Mouse (Mus musculus): ENCODE data around the gene Zdhhc15. TPM values are rescaled to one million over a fixed set of nuclear protein-coding genes. Genes with fewer than 3 reads are reported as not detected.

The Zdhhc15 gene
- total RNA-seq, 2 experiments from 2014 or later, result 5.7 to 7.0 TPM

DNA sequence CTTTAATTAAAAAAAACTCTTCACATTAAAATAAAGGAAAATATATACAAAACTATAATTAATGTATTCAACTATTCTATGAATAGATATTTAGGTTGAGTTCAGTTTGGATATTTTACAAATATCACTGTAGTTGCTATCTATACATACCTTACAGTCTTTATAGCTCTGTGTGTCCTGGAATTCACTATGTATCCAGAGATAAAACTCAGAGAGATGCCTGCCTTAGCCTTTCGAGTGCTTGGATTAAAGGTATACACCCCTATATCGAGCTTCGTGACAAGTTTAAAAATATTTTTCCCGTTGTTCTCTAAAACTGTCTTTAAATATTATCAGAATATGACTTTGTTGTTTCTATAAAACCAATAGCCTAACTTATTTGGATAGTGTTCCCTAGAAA is 128.2 kb downstream of the Zdhhc15 start:
- no peak for DNase-seq (ENCODE audit: low spot score in 2 of 2)
- Histone ChIP-seq H3K4me3 (no peak overlapping the region), H3K27ac (no peak overlapping the region)
- TF ChIP-seq CTCF (conservative IDR thresholded peaks at IDR 0.05), result no peak

DNA sequence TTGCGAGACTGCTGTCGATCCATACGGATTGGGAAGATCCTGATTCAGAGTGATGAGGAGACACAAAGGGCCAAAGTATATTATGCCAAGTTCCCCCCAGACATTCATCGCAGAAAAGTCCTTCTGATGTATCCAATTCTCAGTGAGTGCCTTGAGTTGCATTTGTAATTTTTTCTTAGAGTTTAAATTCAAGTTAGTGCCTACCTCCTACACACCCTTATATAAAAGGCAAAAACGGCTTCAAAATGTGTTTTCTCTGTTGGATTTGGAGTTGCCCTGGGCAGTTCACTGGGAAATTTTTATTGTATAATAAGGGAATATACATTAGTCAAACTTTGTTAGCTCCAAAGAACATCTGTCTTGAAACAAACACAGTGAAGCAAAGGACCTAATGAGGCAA is 169.1 kb downstream of the Zdhhc15 start:
- DNase-seq (ENCODE audit: low spot score in 2 of 2), result no peak
- Histone ChIP-seq H3K27ac (no peak overlapping the region), H3K4me3 (no peak overlapping the region)
- no peak for TF ChIP-seq CTCF (conservative IDR thresholded peaks at IDR 0.05)

DNA sequence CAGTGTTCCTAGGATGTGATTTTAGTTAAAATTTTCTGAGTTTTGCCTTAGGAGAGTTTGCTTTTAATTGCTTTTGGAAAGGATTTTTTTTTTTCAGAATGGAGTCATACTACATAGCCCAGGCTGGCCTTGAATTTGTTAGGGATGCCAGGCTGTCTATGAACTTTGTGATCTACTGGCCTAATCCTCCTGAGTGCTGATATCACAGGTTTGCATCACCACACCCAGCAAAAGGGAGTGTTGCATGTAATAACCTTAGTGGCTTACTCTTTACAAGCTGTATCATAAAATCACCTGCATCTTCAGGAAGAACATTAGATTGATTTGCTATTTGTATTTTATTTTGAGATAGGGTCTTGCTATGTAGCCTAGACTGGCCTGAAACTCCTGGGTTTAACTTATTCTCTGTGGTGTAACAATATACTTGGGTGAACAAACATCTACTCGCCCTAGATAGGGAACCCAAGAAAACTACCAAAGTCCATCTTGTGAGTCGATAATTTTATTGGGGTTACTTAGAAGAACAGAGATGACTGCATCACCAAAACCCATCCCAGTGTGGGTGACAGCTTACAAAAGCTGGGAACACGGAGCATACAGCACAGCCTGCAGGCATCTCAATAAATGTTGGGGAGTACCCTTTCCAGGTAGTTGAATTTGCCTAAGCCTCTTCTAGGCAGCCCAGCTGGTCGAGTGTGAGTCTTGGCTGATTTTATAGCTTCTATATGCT is 181.1 kb downstream of the Zdhhc15 start:
- Histone ChIP-seq H3K4me3 (no peak overlapping the region), H3K27ac (no peak overlapping the region)
- TF ChIP-seq CTCF (conservative IDR thresholded peaks at IDR 0.05), result no peak
- DNase-seq (ENCODE audit: low spot score in 2 of 2), result no peak

DNA sequence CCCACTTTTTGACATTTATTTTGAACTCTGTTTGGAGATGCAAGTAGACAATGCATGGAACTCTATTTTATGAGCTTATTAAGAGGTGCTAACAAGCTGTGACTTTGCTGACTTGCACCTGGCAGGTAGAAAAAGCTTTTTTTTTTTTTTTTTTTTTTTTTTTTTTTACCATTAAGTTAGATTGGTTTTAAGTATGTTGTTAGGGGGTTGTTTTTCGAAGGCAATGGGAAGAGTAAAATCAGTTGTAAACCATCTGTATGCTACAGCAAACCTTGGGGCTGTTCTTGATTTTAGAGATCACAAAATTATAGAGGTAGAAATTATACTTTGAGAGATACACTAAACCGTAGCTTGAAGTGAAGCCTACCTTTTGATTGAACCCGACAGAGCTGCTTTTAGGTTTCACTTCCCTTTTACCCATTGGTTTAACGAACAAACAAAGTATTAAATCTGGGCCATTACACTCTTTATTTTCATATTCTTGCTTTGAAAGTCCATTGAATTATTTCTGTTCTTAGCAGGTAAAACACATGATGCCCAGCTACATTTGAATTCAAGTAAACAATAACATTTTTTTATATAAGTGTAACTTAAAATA is 181.9 kb downstream of the Zdhhc15 start:
- DNase-seq (ENCODE audit: low spot score in 2 of 2), result no peak
- H3K4me3 ChIP-seq, result no peak overlapping the region
- no peak overlapping the region for H3K27ac ChIP-seq
- TF ChIP-seq CTCF (conservative IDR thresholded peaks at IDR 0.05), result no peak

DNA sequence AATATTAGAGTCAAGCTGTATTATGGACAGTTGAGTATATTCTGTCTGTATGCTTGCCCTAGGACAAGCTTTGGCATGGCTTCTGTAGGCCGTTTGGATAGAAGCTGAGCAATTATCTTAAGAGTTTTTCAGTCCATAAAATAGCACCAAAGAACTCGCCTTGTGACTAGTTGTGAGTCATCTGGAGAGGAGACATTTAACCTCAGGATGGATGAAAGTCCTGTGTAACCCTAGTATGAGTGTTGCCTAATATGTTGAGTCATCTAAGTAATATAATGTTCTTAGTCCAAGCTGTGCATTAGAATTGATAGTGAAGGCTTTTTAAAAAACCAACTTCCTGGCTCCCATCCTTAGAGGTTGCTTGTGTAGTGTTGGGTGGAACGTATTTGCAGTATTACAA is 182.8 kb downstream of the Zdhhc15 start:
- TF ChIP-seq CTCF (conservative IDR thresholded peaks at IDR 0.05), result no peak
- Histone ChIP-seq H3K4me3 (no peak overlapping the region), H3K27ac (no peak overlapping the region)
- no peak for DNase-seq (ENCODE audit: low spot score in 2 of 2)

Other genes starting within 250 kb of the Zdhhc15 start
- gene Uprt, start 188.2 kb downstream of the Zdhhc15 start, total RNA-seq (2021), result 10 to 100 TPM; 15.4 to 15.7 TPM
- 10 to 100 TPM; 10.8 to 12.6 TPM for gene Magee2, start 186.2 kb upstream of the Zdhhc15 start, total RNA-seq (2021)